Mouse (Mus musculus) myocyte (in vitro differentiated cells): Measurements from ENCODE around the gene Arhgef17.

Experiments used
- CEBPB ChIP-seq: IDR thresholded peaks from 2 replicates; pipeline ENCODE4 v1.6.1; 2011; ENCODE audit warnings: mild to moderate bottlenecking, moderate library complexity; ENCODE audit not compliant: poor library complexity, insufficient read depth, severe bottlenecking
- E2F4 ChIP-seq: IDR thresholded peaks from one replicate; pipeline ENCODE4 v1.6.1; 2011; ENCODE audit warnings: mild to moderate bottlenecking, control low read depth, moderate library complexity; ENCODE audit not compliant: insufficient read depth
- MAX ChIP-seq: IDR thresholded peaks from one replicate; pipeline ENCODE4 v1.6.1; 2011; ENCODE audit warnings: low read depth, mild to moderate bottlenecking, control low read depth
- MYOD1 ChIP-seq, 3 experiments: IDR thresholded peaks; one replicate each; pipeline ENCODE4 v1.6.1; 2011; ENCODE audit warnings: control low read depth in 2 of 3, low read depth in 2 of 3, mild to moderate bottlenecking in 2 of 3, moderate library complexity in 1 of 3; ENCODE audit not compliant: insufficient read length in 2 of 3, control insufficient read depth in 1 of 3
- POLR2A ChIP-seq: IDR thresholded peaks from one replicate; pipeline ENCODE4 v1.6.1; 2011; ENCODE audit warnings: low read depth, mild to moderate bottlenecking, control low read depth, moderate library complexity; ENCODE audit not compliant: insufficient read length
- USF1 ChIP-seq: IDR thresholded peaks from one replicate; pipeline ENCODE4 v1.6.1; 2011; ENCODE audit warnings: low read depth, mild to moderate bottlenecking, control low read depth, moderate library complexity

- no peak for TF ChIP-seq CEBPB
- no peak for TF ChIP-seq E2F4
- TF ChIP-seq POLR2A: no peak
- TF ChIP-seq USF1: no peak
- TF ChIP-seq MAX: no peak
- TF ChIP-seq MYOD1 (IDR thresholded peaks at IDR 0.05; ENCODE audit: control insufficient read depth in 1 of 3, insufficient read length in 2 of 3, low read depth in 2 of 3): no peak
Observed at GRCm38 (mm10) chr7:100837701-100838100, 94.2 kb downstream of the Arhgef17 start.
